Mouse (Mus musculus): ENCODE measurements around the gene Piwil1. TPM values are rescaled to one million over a fixed set of nuclear protein-coding genes. Genes with fewer than 3 reads are reported as not detected.
A peak's percentile ranks its signal among the peaks of the same experiment; 100 is the strongest.

Gene Piwil1
- polyA plus RNA-seq, 1 experiment from 2014 or later: not detected

DNA sequence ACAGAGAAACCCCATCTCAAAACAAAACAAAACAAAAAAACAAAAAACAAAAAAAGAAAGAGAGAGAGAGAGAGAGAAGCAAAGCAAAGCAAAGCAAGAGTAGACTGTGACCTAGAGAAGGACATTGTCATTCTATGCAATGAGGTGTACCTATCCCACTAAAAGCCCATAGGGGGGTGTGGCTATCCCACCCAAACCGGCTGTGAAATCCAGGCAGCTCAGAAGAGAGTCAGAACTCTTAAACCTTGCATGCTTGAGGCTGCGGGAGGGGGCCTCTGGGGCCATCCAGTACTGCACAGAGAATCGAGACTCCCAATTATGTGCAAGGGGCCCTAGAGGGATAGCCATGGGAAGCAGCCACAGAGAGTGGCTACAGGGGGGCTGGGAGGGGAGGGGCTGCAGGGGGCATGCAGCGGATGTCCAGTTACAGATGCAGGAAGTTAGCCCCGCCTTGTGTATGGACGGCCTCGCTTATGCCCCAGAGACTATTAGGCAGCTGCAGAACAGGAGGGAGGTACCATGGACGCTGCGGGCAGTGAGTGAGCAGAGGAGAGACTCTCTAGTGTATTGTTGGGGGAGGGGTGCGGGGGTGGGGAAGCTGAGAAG, 66.8 kb downstream of the Piwil1 start:
- DNase-seq (ENCODE audit: low spot score) (peak; percentile 4), ATAC-seq (no peak)
- whole genome bisulfite sequencing: 15% methylated on average over 10 of the region's 10 CpGs
- H3K36me3 ChIP-seq (ENCODE audit: insufficient read depth, low read length): no peaks in the 10 kb centered on the region
- H3K27me3 ChIP-seq (replicated peaks; ENCODE audit: insufficient read depth, low read length): no peaks in the 10 kb centered on the region
- no peak for TF ChIP-seq EP300 (IDR thresholded peaks at IDR 0.05)
- no peak for TF ChIP-seq CTCF (IDR thresholded peaks at IDR 0.05)
- H3K4me2 ChIP-seq (replicated peaks; ENCODE audit: low read depth, low read length): no peak overlapping the region
- H3K27ac ChIP-seq (ENCODE audit: low read length): no peak overlapping the region
- no peaks in the 10 kb centered on the region for H3K9me3 ChIP-seq (ENCODE audit: low read length)
- no peak overlapping the region for H3K9ac ChIP-seq (replicated peaks; ENCODE audit: low read depth)
- H3K4me1 ChIP-seq (ENCODE audit: insufficient read depth, low read depth, low read length): no peaks in the 10 kb centered on the region
- no peak overlapping the region for H3K4me3 ChIP-seq (ENCODE audit: low read depth, low read length)

DNA sequence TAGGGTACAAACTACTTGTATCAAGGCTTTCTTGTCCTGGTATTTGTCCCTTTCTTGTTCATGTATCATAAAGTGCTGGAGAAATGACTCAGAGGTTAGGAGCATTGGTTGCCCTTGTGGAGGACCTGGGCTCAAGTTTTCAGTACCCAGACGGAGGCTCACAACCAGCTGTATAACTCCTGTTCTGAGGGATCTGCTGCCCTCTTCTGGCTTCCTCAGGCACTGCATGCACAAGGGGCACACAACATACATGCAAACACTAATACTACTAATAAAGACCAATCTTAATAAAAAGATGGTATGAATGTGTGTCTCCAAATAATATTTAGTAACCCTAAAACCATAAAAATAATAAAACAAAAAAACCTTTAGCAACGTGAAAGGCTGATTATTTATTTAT, 74.1 kb downstream of the Piwil1 start:
- ATAC-seq: no peak
- no peak overlapping the region for H3K27ac ChIP-seq (ENCODE audit: low read length)
- H3K9me3 ChIP-seq (ENCODE audit: low read length): no peaks in the 10 kb centered on the region
- no peak overlapping the region for H3K9ac ChIP-seq (replicated peaks; ENCODE audit: low read depth)
- H3K36me3 ChIP-seq (ENCODE audit: insufficient read depth, low read length): no peaks in the 10 kb centered on the region
- H3K4me3 ChIP-seq (ENCODE audit: low read depth, low read length): no peak overlapping the region
- DNase-seq (ENCODE audit: low spot score): no peak
- no peaks in the 10 kb centered on the region for H3K4me1 ChIP-seq (ENCODE audit: insufficient read depth, low read depth, low read length)
- WGBS: 62% methylated on average over 2 of the region's 2 CpGs
- no peak for TF ChIP-seq CTCF (IDR thresholded peaks at IDR 0.05)
- TF ChIP-seq EP300 (IDR thresholded peaks at IDR 0.05): no peak
- H3K27me3 ChIP-seq (replicated peaks; ENCODE audit: insufficient read depth, low read length): no peaks in the 10 kb centered on the region
- no peak overlapping the region for H3K4me2 ChIP-seq (replicated peaks; ENCODE audit: low read depth, low read length)

DNA sequence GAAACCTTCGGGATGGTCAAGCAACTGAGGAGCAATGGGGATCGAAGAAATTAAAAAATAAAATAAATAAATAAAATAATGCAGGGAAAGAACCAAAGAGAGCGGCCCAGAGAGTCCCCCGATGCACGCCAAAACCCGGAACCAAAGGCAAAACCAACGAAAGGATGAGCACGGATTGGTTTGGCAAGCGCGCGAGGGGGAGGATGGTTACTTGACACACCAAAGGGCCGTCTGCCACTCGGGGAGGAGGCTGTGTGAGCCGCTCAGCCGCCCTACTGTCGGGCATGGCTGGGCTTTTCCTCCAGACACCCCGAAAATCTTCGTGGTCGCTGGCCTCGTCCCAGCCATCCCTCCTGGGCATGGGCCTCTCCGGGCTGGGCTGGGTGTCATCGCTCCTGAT, 79.3 kb downstream of the Piwil1 start:
- no peak overlapping the region for H3K9ac ChIP-seq (replicated peaks; ENCODE audit: low read depth)
- H3K27ac ChIP-seq (ENCODE audit: low read length): no peak overlapping the region
- no peak overlapping the region for H3K4me2 ChIP-seq (replicated peaks; ENCODE audit: low read depth, low read length)
- no peaks in the 10 kb centered on the region for H3K27me3 ChIP-seq (replicated peaks; ENCODE audit: insufficient read depth, low read length)
- H3K9me3 ChIP-seq (ENCODE audit: low read length): no peaks in the 10 kb centered on the region
- TF ChIP-seq CTCF (IDR thresholded peaks at IDR 0.05) (no peak), EP300 (IDR thresholded peaks at IDR 0.05) (no peak)
- H3K4me3 ChIP-seq (ENCODE audit: low read depth, low read length): no peak overlapping the region
- H3K36me3 ChIP-seq (ENCODE audit: insufficient read depth, low read length): no peaks in the 10 kb centered on the region
- 71% methylated on average over 22 of the region's 22 CpGs for WGBS
- DNase-seq (ENCODE audit: low spot score): no peak
- ATAC-seq: no peak
- no peaks in the 10 kb centered on the region for H3K4me1 ChIP-seq (ENCODE audit: insufficient read depth, low read depth, low read length)

DNA sequence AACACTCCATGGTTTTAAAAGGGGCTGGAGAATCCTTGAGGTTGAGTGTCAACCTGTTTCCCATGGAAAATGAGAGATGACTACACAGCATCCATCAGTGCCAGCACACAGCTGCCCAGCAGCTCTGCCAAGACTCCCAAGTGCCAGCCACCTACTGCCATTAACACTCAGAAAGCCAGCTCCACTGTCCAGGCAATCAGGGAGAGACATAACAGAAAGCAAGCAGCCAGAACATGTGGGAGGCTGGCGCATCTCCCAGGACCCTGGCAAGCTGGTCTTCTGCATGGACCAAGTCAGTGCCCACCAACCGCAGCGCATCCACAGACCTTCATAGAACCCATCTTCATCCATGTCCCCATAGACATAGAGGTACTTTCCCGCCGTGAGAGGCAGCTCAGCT, 98.3 kb downstream of the Piwil1 start:
- Histone ChIP-seq H3K27ac (ENCODE audit: low read length) (no peak overlapping the region), H3K36me3 (ENCODE audit: insufficient read depth, low read length) (no peaks in the 10 kb centered on the region), H3K9ac (replicated peaks; ENCODE audit: low read depth) (no peak overlapping the region), H3K9me3 (ENCODE audit: low read length) (no peaks in the 10 kb centered on the region), H3K4me2 (replicated peaks; ENCODE audit: low read depth, low read length) (no peak overlapping the region), H3K4me1 (ENCODE audit: insufficient read depth, low read depth, low read length) (no peaks in the 10 kb centered on the region), H3K4me3 (ENCODE audit: low read depth, low read length) (no peak overlapping the region), H3K27me3 (replicated peaks; ENCODE audit: insufficient read depth, low read length) (no peaks in the 10 kb centered on the region)
- ATAC-seq (no peak), DNase-seq (ENCODE audit: low spot score) (no peak)
- WGBS: 85% methylated on average over 5 of the region's 5 CpGs
- no peak for TF ChIP-seq CTCF (IDR thresholded peaks at IDR 0.05)
- TF ChIP-seq EP300 (IDR thresholded peaks at IDR 0.05): no peak

Other genes starting within 250 kb of the Piwil1 start
- 0.29 and 0.35 TPM in 2 replicates for gene Fzd10, start 101.7 kb upstream of the Piwil1 start, polyA plus RNA-seq (2015; fragmentation: Nextera tagmentation; extraction: Ambion mirVana)